Mouse (Mus musculus): Measurements from ENCODE around the gene Iars2. TPM values are rescaled to one million over a fixed set of nuclear protein-coding genes. Genes with fewer than 3 reads are reported as not detected.
"Not testable (repeated sequence)": the region's sequence is repeated elsewhere in the genome, so short reads cannot be mapped to it uniquely, and the experiment has no call there.

Gene Iars2
- polyA plus RNA-seq, 1 experiment from 2014 or later: 21.1 TPM

- Histone ChIP-seq H3K4me1 (replicated peaks) (peaks cover 35% of the 10 kb centered on the region), H3K4me3 (peak overlapping the region; percentile 93), H3K36me3 (peaks cover 43% of the 10 kb centered on the region)
- H3K9me3 ChIP-seq; DNase-seq (ENCODE audit: low spot score); H3K27me3 ChIP-seq (ENCODE audit: insufficient read depth, poor library complexity, severe bottlenecking); H3K27ac ChIP-seq: not testable (repeated sequence)
- 69% methylated on average over 3 of the region's 3 CpGs for WGBS
These were observed 1.3 kb downstream of the Iars2 start for GRCm38 (mm10) chr1:185327754-185328345.

- no peak for DNase-seq (ENCODE audit: low spot score)
- Histone ChIP-seq H3K36me3 (peaks cover 87% of the 10 kb centered on the region), H3K4me1 (replicated peaks) (no peaks in the 10 kb centered on the region), H3K9me3 (no peaks in the 10 kb centered on the region), H3K27ac (no peak overlapping the region), H3K4me3 (no peak overlapping the region), H3K27me3 (ENCODE audit: insufficient read depth, poor library complexity, severe bottlenecking) (no peaks in the 10 kb centered on the region)
- 89% methylated on average over 16 of the region's 16 CpGs for WGBS
These were observed 13.2 kb downstream of the Iars2 start for GRCm38 (mm10) chr1:185315846-185316568.

- H3K4me1 ChIP-seq (replicated peaks): no peaks in the 10 kb centered on the region
- DNase-seq (ENCODE audit: low spot score): no peak
- H3K9me3 ChIP-seq: no peaks in the 10 kb centered on the region
- no peak overlapping the region for H3K4me3 ChIP-seq
- H3K27ac ChIP-seq: no peak overlapping the region
- WGBS: 95% methylated on average over 4 of the region's 4 CpGs
- no peaks in the 10 kb centered on the region for H3K27me3 ChIP-seq (ENCODE audit: insufficient read depth, poor library complexity, severe bottlenecking)
- peaks cover 78% of the 10 kb centered on the region for H3K36me3 ChIP-seq
These were observed 14.7 kb downstream of the Iars2 start for GRCm38 (mm10) chr1:185314546-185314945.

- H3K4me1 ChIP-seq (replicated peaks): no peaks in the 10 kb centered on the region
- H3K36me3 ChIP-seq: peaks cover 73% of the 10 kb centered on the region
- no peaks in the 10 kb centered on the region for H3K27me3 ChIP-seq (ENCODE audit: insufficient read depth, poor library complexity, severe bottlenecking)
- H3K9me3 ChIP-seq: no peaks in the 10 kb centered on the region
- H3K27ac ChIP-seq: no peak overlapping the region
- no peak overlapping the region for H3K4me3 ChIP-seq
- 93% methylated on average over 9 of the region's 9 CpGs for WGBS
- DNase-seq (ENCODE audit: low spot score): no peak
These were observed 17.2 kb downstream of the Iars2 start for GRCm38 (mm10) chr1:185311949-185312348.

- Histone ChIP-seq H3K4me1 (replicated peaks) (no peaks in the 10 kb centered on the region), H3K9me3 (peaks cover 6% of the 10 kb centered on the region; the same call in 1 of the 2 replicates), H3K4me3 (no peak overlapping the region), H3K27me3 (ENCODE audit: insufficient read depth, poor library complexity, severe bottlenecking) (no peaks in the 10 kb centered on the region), H3K36me3 (peaks cover 56% of the 10 kb centered on the region), H3K27ac (no peak overlapping the region)
- DNase-seq (ENCODE audit: low spot score): no peak
- WGBS: 81% methylated on average over 4 of the region's 4 CpGs
These were observed 20.3 kb downstream of the Iars2 start for GRCm38 (mm10) chr1:185308908-185309307.

GRCm38 (mm10) chr1:185308334-185308733 is 20.9 kb downstream of the Iars2 start:
- H3K27ac ChIP-seq: no peak overlapping the region
- H3K27me3 ChIP-seq (ENCODE audit: insufficient read depth, poor library complexity, severe bottlenecking): no peaks in the 10 kb centered on the region
- no peak overlapping the region for H3K4me3 ChIP-seq
- DNase-seq (ENCODE audit: low spot score): no peak
- H3K9me3 ChIP-seq: peaks cover 6% of the 10 kb centered on the region; the same call in 1 of the 2 replicates
- peaks cover 54% of the 10 kb centered on the region for H3K36me3 ChIP-seq
- 97% methylated on average over 2 of the region's 2 CpGs for WGBS
- H3K4me1 ChIP-seq (replicated peaks): no peaks in the 10 kb centered on the region

- no peak overlapping the region for H3K27ac ChIP-seq
- no peak overlapping the region for H3K4me3 ChIP-seq
- H3K36me3 ChIP-seq: peaks cover 54% of the 10 kb centered on the region
- H3K27me3 ChIP-seq (ENCODE audit: insufficient read depth, poor library complexity, severe bottlenecking): no peaks in the 10 kb centered on the region
- H3K9me3 ChIP-seq: peaks cover 6% of the 10 kb centered on the region; the same call in 1 of the 2 replicates
- WGBS: 96% methylated on average over 7 of the region's 7 CpGs
- no peak for DNase-seq (ENCODE audit: low spot score)
- H3K4me1 ChIP-seq (replicated peaks): no peaks in the 10 kb centered on the region
These were observed 21.6 kb downstream of the Iars2 start for GRCm38 (mm10) chr1:185307645-185308044.

GRCm38 (mm10) chr1:185306836-185307235 is 22.4 kb downstream of the Iars2 start:
- Histone ChIP-seq H3K4me3 (no peak overlapping the region), H3K9me3 (peaks cover 6% of the 10 kb centered on the region; the same call in 1 of the 2 replicates), H3K27ac (no peak overlapping the region), H3K36me3 (peaks cover 55% of the 10 kb centered on the region), H3K4me1 (replicated peaks) (no peaks in the 10 kb centered on the region), H3K27me3 (ENCODE audit: insufficient read depth, poor library complexity, severe bottlenecking) (no peaks in the 10 kb centered on the region)
- WGBS: 97% methylated on average over 12 of the region's 12 CpGs
- DNase-seq (ENCODE audit: low spot score): no peak

GRCm38 (mm10) chr1:185302816-185303215 is 26.4 kb downstream of the Iars2 start:
- Histone ChIP-seq H3K27ac (no peak overlapping the region), H3K4me1 (replicated peaks) (no peaks in the 10 kb centered on the region), H3K27me3 (ENCODE audit: insufficient read depth, poor library complexity, severe bottlenecking) (no peaks in the 10 kb centered on the region), H3K4me3 (no peak overlapping the region), H3K9me3 (peaks cover 6% of the 10 kb centered on the region; the same call in 1 of the 2 replicates), H3K36me3 (peaks cover 61% of the 10 kb centered on the region)
- no peak for DNase-seq (ENCODE audit: low spot score)
- 96% methylated on average over 6 of the region's 6 CpGs for WGBS

GRCm38 (mm10) chr1:185298496-185298895 is 30.7 kb downstream of the Iars2 start:
- DNase-seq (ENCODE audit: low spot score): no peak
- Histone ChIP-seq H3K27ac (no peak overlapping the region), H3K4me3 (no peak overlapping the region), H3K36me3 (peaks cover 85% of the 10 kb centered on the region), H3K4me1 (replicated peaks) (no peaks in the 10 kb centered on the region), H3K9me3 (no peaks in the 10 kb centered on the region), H3K27me3 (ENCODE audit: insufficient read depth, poor library complexity, severe bottlenecking) (no peaks in the 10 kb centered on the region)
- 96% methylated on average over 8 of the region's 8 CpGs for WGBS

- no peak overlapping the region for H3K27ac ChIP-seq
- WGBS: 92% methylated on average over 7 of the region's 7 CpGs
- no peaks in the 10 kb centered on the region for H3K4me1 ChIP-seq (replicated peaks)
- no peak overlapping the region for H3K4me3 ChIP-seq
- H3K9me3 ChIP-seq: no peaks in the 10 kb centered on the region
- no peaks in the 10 kb centered on the region for H3K27me3 ChIP-seq (ENCODE audit: insufficient read depth, poor library complexity, severe bottlenecking)
- DNase-seq (ENCODE audit: low spot score): no peak
- H3K36me3 ChIP-seq: peaks cover 86% of the 10 kb centered on the region
These were observed 32.3 kb downstream of the Iars2 start for GRCm38 (mm10) chr1:185296850-185297249.

GRCm38 (mm10) chr1:185292646-185293360 is 36.4 kb downstream of the Iars2 start:
- no peaks in the 10 kb centered on the region for H3K4me1 ChIP-seq (replicated peaks)
- no peak overlapping the region for H3K27ac ChIP-seq
- DNase-seq (ENCODE audit: low spot score): no peak
- peaks cover 92% of the 10 kb centered on the region for H3K36me3 ChIP-seq
- no peak overlapping the region for H3K4me3 ChIP-seq
- 90% methylated on average over 10 of the region's 10 CpGs for WGBS
- H3K9me3 ChIP-seq: no peaks in the 10 kb centered on the region
- H3K27me3 ChIP-seq (ENCODE audit: insufficient read depth, poor library complexity, severe bottlenecking): no peaks in the 10 kb centered on the region

- H3K4me1 ChIP-seq (replicated peaks): no peaks in the 10 kb centered on the region
- no peak overlapping the region for H3K4me3 ChIP-seq
- WGBS: 76% methylated on average over 4 of the region's 4 CpGs
- no peak for DNase-seq (ENCODE audit: low spot score)
- H3K36me3 ChIP-seq: peaks cover 92% of the 10 kb centered on the region
- H3K9me3 ChIP-seq: no peaks in the 10 kb centered on the region
- no peaks in the 10 kb centered on the region for H3K27me3 ChIP-seq (ENCODE audit: insufficient read depth, poor library complexity, severe bottlenecking)
- no peak overlapping the region for H3K27ac ChIP-seq
These were observed 37.9 kb downstream of the Iars2 start for GRCm38 (mm10) chr1:185291336-185291735.
